Mouse (Mus musculus) lung, embryonic 16.5 days (tissue): ENCODE measurements around the gene Plxdc1. TPM values are rescaled to one million over a fixed set of nuclear protein-coding genes. Genes with fewer than 3 reads are reported as not detected.

Experiments
- ATAC-seq: fragments of 200-750 bp; cut with Nextera tagmentation; 2 replicates; pipeline ENCODE4 v1.8.0; 2017; ENCODE audit warnings: low read depth, mild to moderate bottlenecking, moderate library complexity
- H3K27ac ChIP-seq: fragments of 300-500 bp; sonication (generic); 2 replicates; pipeline ENCODE4 v1.5.1; 2014; ENCODE audit warnings: mild to moderate bottlenecking, control low read depth, low read length
- H3K27me3 ChIP-seq: fragments of 300-500 bp; sonication (generic); 2 replicates; pipeline ENCODE4 v1.6.1; 2014; ENCODE audit warnings: low read depth, low read length, mixed read lengths; ENCODE audit not compliant: control insufficient read depth, insufficient read depth
- H3K36me3 ChIP-seq: fragments of 300-500 bp; sonication (generic); 2 replicates; pipeline ENCODE4 v1.6.1; 2014; ENCODE audit warnings: low read length; ENCODE audit not compliant: control insufficient read depth, insufficient read depth
- H3K4me1 ChIP-seq: fragments of 300-500 bp; sonication (generic); replicated peaks from 2 replicates; pipeline ENCODE4 v1.6.1; 2014; ENCODE audit warnings: low read length, mixed read lengths; ENCODE audit not compliant: control insufficient read depth, insufficient read depth
- H3K4me2 ChIP-seq: fragments of 300-500 bp; sonication (generic); 2 replicates; pipeline ENCODE4 v1.6.1; 2014; ENCODE audit warnings: low read depth, low read length, control low read depth
- H3K4me3 ChIP-seq: fragments of 300-500 bp; sonication (generic); 2 replicates; pipeline ENCODE4 v1.5.1; 2014; ENCODE audit warnings: mild to moderate bottlenecking, low read length, control low read depth
- H3K9ac ChIP-seq: fragments of 300-500 bp; sonication (generic); 2 replicates; pipeline ENCODE4 v1.6.1; 2014; ENCODE audit warnings: low read length, control low read depth
- H3K9me3 ChIP-seq: fragments of 300-500 bp; sonication (generic); 2 replicates; pipeline ENCODE4 v1.6.1; 2016; ENCODE audit warnings: low read length; ENCODE audit not compliant: control insufficient read depth
- WGBS: fragments of 180-500 bp; shearing (Covaris S2); extraction: QIAGEN DNeasy Blood & Tissue Kit; methylation state at CpG from one replicate; pipeline ENCODE4 v1.1.7; 2014; 5-methylcytosine and 5-hydroxymethylcytosine counted together
- polyA plus RNA-seq: library from polyadenylated mRNA; unstranded; fragments of >200 nt; fragmentation: Nextera tagmentation; extraction: Ambion mirVana; gene quantifications from 2 replicates; pipeline ENCODE4 v1.2.1, GENCODE M21; 2015

Plxdc1 gene
- polyA plus RNA-seq, 1 experiment from 2014 or later = 1.6 TPM

DNA sequence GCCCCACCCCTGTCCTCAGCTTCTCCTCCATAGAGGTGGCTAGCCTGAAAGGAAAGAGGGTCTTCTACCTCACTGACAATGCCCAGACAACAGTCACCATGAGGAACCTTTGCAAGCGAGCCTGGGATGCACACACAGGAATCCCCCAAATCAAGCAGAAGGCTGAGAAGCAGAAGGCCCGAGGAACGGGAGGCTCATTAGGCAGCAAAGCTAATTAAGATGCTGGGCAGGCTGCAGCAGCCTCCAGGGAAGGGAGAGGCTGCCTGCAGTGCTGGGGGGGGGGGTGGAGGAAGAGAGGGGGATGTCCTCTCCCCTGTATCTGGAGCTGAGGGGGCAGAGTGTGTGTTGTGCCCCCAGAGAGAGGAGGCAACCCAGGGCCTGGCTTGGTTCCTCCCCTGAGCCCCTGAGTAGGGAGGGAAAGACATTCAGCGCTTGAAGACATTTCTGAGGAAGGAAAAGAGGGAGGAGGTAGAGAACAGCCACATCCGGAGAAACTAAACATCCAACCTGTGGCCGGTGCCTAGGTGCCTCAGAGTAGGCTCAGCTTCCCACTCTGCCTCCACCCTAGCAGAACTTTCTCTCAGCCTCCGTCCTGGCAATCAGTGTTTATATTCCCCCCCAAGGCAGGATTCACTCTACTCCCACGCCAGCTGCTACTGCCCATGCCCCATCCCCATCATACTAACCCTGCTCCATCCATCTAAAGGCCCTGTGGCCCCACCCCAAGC, 33.8 kb upstream of the Plxdc1 start:
- H3K27ac ChIP-seq = no peak overlapping the region

DNA sequence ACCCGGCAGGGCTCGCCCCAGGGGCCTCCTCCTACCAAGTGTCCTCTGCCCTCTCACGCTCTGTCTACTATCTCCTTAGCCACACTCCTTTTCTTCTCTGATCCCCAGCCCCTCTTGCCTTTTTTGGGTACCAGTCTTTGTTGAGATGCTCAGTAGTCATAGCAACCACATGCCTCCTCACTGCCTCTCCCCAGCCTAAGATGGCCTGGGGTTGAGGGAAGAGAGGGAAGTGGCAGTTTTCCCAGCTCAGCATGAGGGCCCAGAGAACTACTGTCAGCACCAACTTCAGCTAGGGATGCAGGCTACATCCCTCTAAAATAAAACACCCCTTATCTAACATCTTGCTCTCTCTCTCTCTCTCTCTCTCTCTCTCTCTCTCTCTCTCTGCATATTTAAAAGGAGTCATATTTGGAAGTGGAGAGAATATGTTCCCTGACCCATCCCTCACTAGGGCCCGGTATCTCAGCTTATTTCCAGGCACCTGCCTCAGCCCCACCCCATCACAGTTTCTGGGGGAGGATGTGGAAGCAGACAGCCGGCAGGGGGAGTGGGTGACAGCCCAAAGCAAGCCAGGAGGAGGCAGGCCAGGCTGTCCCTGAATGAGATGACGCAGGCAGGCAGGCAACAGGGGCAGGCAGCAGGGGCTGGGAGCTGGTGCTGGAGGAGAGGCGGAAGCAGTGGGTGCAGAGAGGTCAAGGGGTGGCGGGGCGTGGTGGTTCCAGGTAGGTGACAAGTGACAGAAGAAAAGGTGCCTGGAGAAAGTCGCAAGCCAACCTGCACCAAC, 32.8 kb upstream of the Plxdc1 start:
- Histone ChIP-seq H3K27ac (no peak overlapping the region), H3K4me2 (no peak overlapping the region), H3K4me1 (peaks cover 16% of the 10 kb centered on the region), H3K4me3 (no peak overlapping the region), H3K9ac (no peak overlapping the region), H3K9me3 (no peaks in the 10 kb centered on the region), H3K27me3 (no peaks in the 10 kb centered on the region), H3K36me3 (no peaks in the 10 kb centered on the region; the same call in 1 of the 2 replicates)
- WGBS = 45% methylated on average over 10 of the region's 10 CpGs
- ATAC-seq = no peak

More for the DNA sequence above, 33.8 kb upstream of the Plxdc1 start:
- Histone ChIP-seq H3K36me3 (no peaks in the 10 kb centered on the region; the same call in 1 of the 2 replicates), H3K27me3 (no peaks in the 10 kb centered on the region), H3K4me3 (no peak overlapping the region), H3K9ac (no peak overlapping the region), H3K9me3 (no peaks in the 10 kb centered on the region), H3K4me2 (no peak overlapping the region), H3K4me1 (peaks cover 16% of the 10 kb centered on the region)
- ATAC-seq = no peak
- 46% methylated on average over 8 of the region's 8 CpGs for WGBS

DNA sequence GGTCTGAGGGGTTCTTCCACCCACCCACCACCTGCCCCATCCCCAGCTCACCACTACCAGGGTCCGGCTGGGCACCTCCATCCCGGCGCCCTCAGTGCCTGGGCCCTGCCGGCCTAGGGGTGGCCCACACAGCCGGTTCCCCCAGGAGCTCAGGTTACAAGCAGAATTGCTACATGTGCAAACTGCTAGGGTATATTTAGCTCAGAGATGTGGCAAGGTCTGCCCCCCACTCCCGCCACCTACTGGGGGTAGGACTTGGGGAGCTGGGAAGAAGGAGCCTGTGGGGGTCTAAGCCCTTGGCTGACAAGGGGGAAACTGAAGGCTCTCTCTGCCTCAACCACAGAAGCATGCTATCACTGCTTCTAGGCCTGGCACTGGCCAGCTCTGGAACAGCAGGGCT, 32.0 kb upstream of the Plxdc1 start:
- ATAC-seq = no peak
- Histone ChIP-seq H3K36me3 (no peaks in the 10 kb centered on the region; the same call in 1 of the 2 replicates), H3K9ac (no peak overlapping the region), H3K4me2 (no peak overlapping the region), H3K27me3 (no peaks in the 10 kb centered on the region), H3K4me3 (no peak overlapping the region), H3K4me1 (peaks cover 16% of the 10 kb centered on the region), H3K9me3 (no peaks in the 10 kb centered on the region), H3K27ac (no peak overlapping the region)
- WGBS = 63% methylated on average over 6 of the region's 6 CpGs

GRCm38 (mm10) chr11:98016824-98017223, 30.6 kb upstream of the Plxdc1 start:
- Histone ChIP-seq H3K4me1 (peaks cover 11% of the 10 kb centered on the region), H3K4me2 (no peak overlapping the region), H3K9me3 (no peaks in the 10 kb centered on the region), H3K4me3 (no peak overlapping the region), H3K36me3 (no peaks in the 10 kb centered on the region; the same call in 1 of the 2 replicates), H3K27ac (no peak overlapping the region), H3K9ac (no peak overlapping the region), H3K27me3 (no peaks in the 10 kb centered on the region)
- ATAC-seq = no peak
- 73% methylated on average over 4 of the region's 4 CpGs for WGBS

- no peak for ATAC-seq
- no peak overlapping the region for H3K4me3 ChIP-seq
- WGBS = 85% methylated on average over 5 of the region's 5 CpGs
- no peaks in the 10 kb centered on the region for H3K27me3 ChIP-seq
- no peaks in the 10 kb centered on the region; the same call in 1 of the 2 replicates for H3K36me3 ChIP-seq
- H3K9me3 ChIP-seq = no peaks in the 10 kb centered on the region
- peaks cover 4% of the 10 kb centered on the region for H3K4me1 ChIP-seq
- H3K9ac ChIP-seq = no peak overlapping the region
- H3K27ac ChIP-seq = no peak overlapping the region; the same call in 1 of the 2 replicates
- no peak overlapping the region for H3K4me2 ChIP-seq
Measured at GRCm38 (mm10) chr11:98016177-98016576, 29.9 kb upstream of the Plxdc1 start.

GRCm38 (mm10) chr11:98012831-98013230, 26.6 kb upstream of the Plxdc1 start:
- Histone ChIP-seq H3K4me3 (no peak overlapping the region), H3K27ac (no peak overlapping the region), H3K27me3 (no peaks in the 10 kb centered on the region), H3K9ac (no peak overlapping the region), H3K4me1 (no peaks in the 10 kb centered on the region; the same call in 1 of the 2 replicates), H3K9me3 (no peaks in the 10 kb centered on the region), H3K36me3 (no peaks in the 10 kb centered on the region; the same call in 1 of the 2 replicates), H3K4me2 (no peak overlapping the region)
- ATAC-seq = no peak
- 81% methylated on average over 10 of the region's 10 CpGs for WGBS

DNA sequence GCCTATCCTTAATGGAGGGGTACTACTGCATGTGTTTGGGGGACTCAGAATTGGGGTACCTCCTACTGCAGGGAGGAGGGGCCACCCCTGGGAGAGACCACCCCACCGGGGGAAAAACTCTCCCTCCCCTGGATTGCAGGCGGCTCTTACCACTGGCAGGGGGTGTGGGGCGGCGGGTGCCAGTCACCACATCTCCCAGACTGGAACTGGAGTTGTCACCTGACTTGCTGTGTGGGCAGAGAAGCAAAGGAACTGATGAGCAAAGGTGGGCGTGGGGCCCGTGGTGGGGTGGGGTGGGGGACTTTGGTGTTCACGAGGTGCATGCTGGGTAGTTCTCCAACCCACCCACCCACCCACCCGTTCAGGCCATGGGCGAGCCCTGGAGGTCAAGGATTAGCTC, 25.5 kb upstream of the Plxdc1 start:
- ATAC-seq = no peak
- Histone ChIP-seq H3K4me1 (no peaks in the 10 kb centered on the region; the same call in 1 of the 2 replicates), H3K4me3 (no peak overlapping the region), H3K9me3 (no peaks in the 10 kb centered on the region), H3K9ac (no peak overlapping the region), H3K36me3 (no peaks in the 10 kb centered on the region), H3K27ac (no peak overlapping the region), H3K4me2 (no peak overlapping the region), H3K27me3 (no peaks in the 10 kb centered on the region)
- WGBS = 55% methylated on average over 9 of the region's 9 CpGs

DNA sequence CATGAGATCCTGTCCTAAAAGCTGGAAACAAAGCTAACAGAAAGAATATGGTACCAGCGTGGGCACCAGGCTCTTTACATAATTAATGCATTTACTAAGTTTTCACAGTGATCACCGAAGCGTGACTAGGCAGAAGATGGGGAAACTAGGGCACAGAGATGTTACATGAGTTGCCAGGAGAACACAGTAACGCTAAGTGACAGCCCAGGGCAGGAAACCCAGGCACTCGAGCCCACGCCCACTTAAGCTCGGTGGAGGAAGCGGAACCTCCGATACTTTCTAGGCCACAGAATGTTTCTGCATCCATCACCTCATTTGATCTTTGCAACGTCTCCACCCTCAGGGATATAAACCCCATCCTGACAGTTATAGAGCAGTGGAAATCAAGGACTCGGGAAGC, 21.8 kb upstream of the Plxdc1 start:
- no peak overlapping the region for H3K4me2 ChIP-seq
- H3K4me3 ChIP-seq = no peak overlapping the region
- peaks cover 12% of the 10 kb centered on the region for H3K4me1 ChIP-seq
- WGBS = 66% methylated on average over 11 of the region's 11 CpGs
- no peaks in the 10 kb centered on the region for H3K9me3 ChIP-seq
- H3K9ac ChIP-seq = no peak overlapping the region
- peaks cover 2% of the 10 kb centered on the region; the same call in 1 of the 2 replicates for H3K36me3 ChIP-seq
- H3K27me3 ChIP-seq = no peaks in the 10 kb centered on the region
- no peak for ATAC-seq
- H3K27ac ChIP-seq = no peak overlapping the region

DNA sequence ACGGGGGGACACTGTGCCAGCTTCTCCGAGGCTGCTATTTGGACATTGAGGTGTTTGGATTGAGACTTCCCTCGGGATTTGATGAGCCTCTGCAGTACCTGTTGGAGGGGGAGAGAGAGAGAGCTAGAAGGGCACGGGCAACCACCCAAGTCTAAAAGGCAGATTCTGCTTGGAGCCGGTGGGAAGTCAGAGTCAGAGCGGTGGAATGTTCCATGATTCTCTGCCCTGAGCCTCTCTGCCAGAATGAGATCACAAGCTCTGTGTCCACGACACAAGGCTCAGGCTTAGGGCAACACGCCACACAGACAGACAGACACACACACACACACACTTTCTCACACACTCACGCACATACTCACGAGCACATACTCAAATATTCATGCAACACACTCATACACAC, 19.4 kb upstream of the Plxdc1 start:
- H3K9me3 ChIP-seq = no peaks in the 10 kb centered on the region
- H3K4me3 ChIP-seq = no peak overlapping the region
- peaks cover 16% of the 10 kb centered on the region for H3K4me1 ChIP-seq
- 81% methylated on average over 10 of the region's 10 CpGs for WGBS
- H3K9ac ChIP-seq = no peak overlapping the region
- H3K36me3 ChIP-seq = peaks cover 2% of the 10 kb centered on the region; the same call in 1 of the 2 replicates
- H3K4me2 ChIP-seq = no peak overlapping the region
- peaks cover 6% of the 10 kb centered on the region for H3K27me3 ChIP-seq
- no peak overlapping the region for H3K27ac ChIP-seq
- ATAC-seq = no peak
